Mouse (Mus musculus) thymus, adult 2 months (tissue): Measurements from ENCODE around the gene Bcl2l15.

Source experiments
- CTCF ChIP-seq: fragments of 200-500 bp; IDR thresholded peaks from 2 replicates; pipeline ENCODE4 v1.5.1; 2012; ENCODE audit warnings: mild to moderate bottlenecking, control low read depth, low read length, moderate library complexity, borderline replicate concordance; ENCODE audit not compliant: control insufficient read depth, poor library complexity, insufficient read depth; ENCODE audit errors: extremely low read depth
- POLR2A ChIP-seq: fragments of 200-500 bp; IDR thresholded peaks from 2 replicates; pipeline ENCODE4 v1.6.1; 2012; ENCODE audit warnings: mild to moderate bottlenecking, low read length, control low read depth, moderate library complexity; ENCODE audit not compliant: control insufficient read depth, poor library complexity, insufficient read depth; ENCODE audit errors: extremely low read depth

- TF ChIP-seq POLR2A: no peak
- TF ChIP-seq CTCF: no peak
Measured at GRCm38 (mm10) chr3:103852565-103853299, 20.3 kb downstream of the Bcl2l15 start.
